Mouse (Mus musculus): Measurements from ENCODE around the gene Osbpl10. TPM values are rescaled to one million over a fixed set of nuclear protein-coding genes. Genes with fewer than 3 reads are reported as not detected.

The Osbpl10 gene
- polyA plus RNA-seq, 1 experiment from 2014 or later: 1.6 TPM

DNA sequence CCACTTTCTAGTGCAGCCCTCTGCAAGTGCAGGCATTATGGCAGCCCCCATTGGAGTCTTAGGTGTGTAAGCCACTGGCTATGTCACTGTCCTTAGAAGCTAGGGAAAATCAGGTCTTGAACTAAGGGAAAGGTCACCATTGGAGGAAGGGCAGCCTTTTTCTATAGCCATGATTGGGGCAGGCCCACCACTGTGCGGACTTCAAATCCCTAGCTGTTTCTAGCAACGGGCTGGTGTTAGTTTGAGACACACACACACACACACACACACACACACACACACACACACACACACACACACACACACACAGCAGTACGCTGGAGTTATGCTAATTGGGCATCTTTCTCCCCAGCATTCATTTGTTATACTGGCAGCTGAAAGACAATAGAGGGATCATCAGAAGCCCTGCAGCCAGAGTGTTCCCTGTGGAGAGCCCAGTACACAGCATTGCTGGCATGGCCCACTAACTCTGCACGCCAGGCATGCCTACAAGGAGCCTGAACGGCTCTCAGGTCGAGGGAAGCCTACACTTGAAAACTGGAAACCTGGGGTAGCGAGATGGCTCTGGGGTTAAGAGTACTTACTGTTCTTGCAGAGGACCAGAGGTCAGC is 246.5 kb downstream of the Osbpl10 start:
- Histone ChIP-seq H3K9ac (replicated peaks; ENCODE audit: low read depth, low read length) (no peak overlapping the region), H3K27ac (ENCODE audit: low read length) (no peak overlapping the region), H3K9me3 (ENCODE audit: control insufficient read depth, low read depth, low read length) (no peaks in the 10 kb centered on the region), H3K27me3 (ENCODE audit: control insufficient read depth, insufficient read depth, low read length) (no peaks in the 10 kb centered on the region), H3K4me3 (ENCODE audit: low read depth, low read length) (no peak overlapping the region), H3K36me3 (ENCODE audit: control insufficient read depth, insufficient read depth, low read length) (no peaks in the 10 kb centered on the region), H3K4me2 (replicated peaks; ENCODE audit: low read depth, low read length) (no peak overlapping the region), H3K4me1 (ENCODE audit: control insufficient read depth, insufficient read depth, low read length) (no peaks in the 10 kb centered on the region)
- no peak for ATAC-seq (ENCODE audit: insufficient number of reproducible peaks, insufficient read depth, low FRiP score, low read depth)
- 85% methylated on average over 7 of the region's 7 CpGs for WGBS

DNA sequence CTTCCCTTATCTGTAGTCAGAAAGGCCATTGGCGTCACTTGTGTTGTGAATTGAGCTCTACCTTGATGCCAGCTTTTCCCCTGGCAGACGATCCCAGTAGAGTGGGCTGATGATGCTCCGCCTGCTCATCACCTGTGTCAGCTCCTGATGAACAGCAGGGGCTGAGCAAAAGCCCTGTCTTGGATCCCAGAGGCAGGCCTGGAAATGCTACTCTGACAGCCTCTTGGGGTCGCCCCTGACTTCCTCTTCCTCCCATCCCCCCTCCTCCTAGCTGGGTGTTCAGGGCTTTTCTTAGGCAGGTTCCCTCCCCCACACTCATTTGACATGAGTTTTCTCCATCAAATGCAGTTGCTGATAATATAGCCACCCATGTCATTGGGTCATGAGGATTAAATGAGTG is 250.8 kb downstream of the Osbpl10 start:
- H3K4me1 ChIP-seq (ENCODE audit: control insufficient read depth, insufficient read depth, low read length): no peaks in the 10 kb centered on the region

DNA sequence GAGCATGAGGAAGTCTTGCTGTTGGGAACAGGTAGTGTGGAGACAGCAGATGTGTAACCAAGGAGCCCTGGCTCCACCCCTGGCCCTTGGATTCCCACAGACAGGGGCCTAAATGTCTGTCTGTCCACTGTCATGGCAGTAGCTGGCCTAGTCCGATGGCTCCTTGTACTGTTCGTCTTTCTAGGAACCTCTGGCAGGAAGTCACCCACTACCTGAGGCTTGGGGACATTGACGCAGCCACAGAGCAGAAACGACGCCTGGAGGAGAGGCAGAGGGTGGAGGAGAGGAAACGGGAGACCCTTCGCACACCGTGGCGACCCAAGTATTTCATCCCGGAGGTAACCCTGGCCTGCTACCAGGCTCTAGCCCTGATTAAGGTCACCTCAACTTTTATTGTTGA is 251.3 kb downstream of the Osbpl10 start:
- 81% methylated on average over 10 of the region's 10 CpGs for WGBS
- no peaks in the 10 kb centered on the region for H3K36me3 ChIP-seq (ENCODE audit: control insufficient read depth, insufficient read depth, low read length)
- H3K27ac ChIP-seq (ENCODE audit: low read length): no peak overlapping the region
- ATAC-seq (ENCODE audit: insufficient number of reproducible peaks, insufficient read depth, low FRiP score, low read depth): no peak
- H3K4me1 ChIP-seq (ENCODE audit: control insufficient read depth, insufficient read depth, low read length): no peaks in the 10 kb centered on the region
- H3K4me3 ChIP-seq (ENCODE audit: low read depth, low read length): no peak overlapping the region
- no peaks in the 10 kb centered on the region for H3K9me3 ChIP-seq (ENCODE audit: control insufficient read depth, low read depth, low read length)
- H3K4me2 ChIP-seq (replicated peaks; ENCODE audit: low read depth, low read length): no peak overlapping the region
- no peak overlapping the region for H3K9ac ChIP-seq (replicated peaks; ENCODE audit: low read depth, low read length)
- H3K27me3 ChIP-seq (ENCODE audit: control insufficient read depth, insufficient read depth, low read length): no peaks in the 10 kb centered on the region

More for the DNA sequence above, 250.8 kb downstream of the Osbpl10 start:
- 80% methylated on average over 4 of the region's 4 CpGs for WGBS
- Histone ChIP-seq H3K4me3 (ENCODE audit: low read depth, low read length) (no peak overlapping the region), H3K36me3 (ENCODE audit: control insufficient read depth, insufficient read depth, low read length) (no peaks in the 10 kb centered on the region), H3K27ac (ENCODE audit: low read length) (no peak overlapping the region), H3K9ac (replicated peaks; ENCODE audit: low read depth, low read length) (no peak overlapping the region), H3K9me3 (ENCODE audit: control insufficient read depth, low read depth, low read length) (no peaks in the 10 kb centered on the region), H3K27me3 (ENCODE audit: control insufficient read depth, insufficient read depth, low read length) (no peaks in the 10 kb centered on the region), H3K4me2 (replicated peaks; ENCODE audit: low read depth, low read length) (no peak overlapping the region)
- ATAC-seq (ENCODE audit: insufficient number of reproducible peaks, insufficient read depth, low FRiP score, low read depth): no peak

DNA sequence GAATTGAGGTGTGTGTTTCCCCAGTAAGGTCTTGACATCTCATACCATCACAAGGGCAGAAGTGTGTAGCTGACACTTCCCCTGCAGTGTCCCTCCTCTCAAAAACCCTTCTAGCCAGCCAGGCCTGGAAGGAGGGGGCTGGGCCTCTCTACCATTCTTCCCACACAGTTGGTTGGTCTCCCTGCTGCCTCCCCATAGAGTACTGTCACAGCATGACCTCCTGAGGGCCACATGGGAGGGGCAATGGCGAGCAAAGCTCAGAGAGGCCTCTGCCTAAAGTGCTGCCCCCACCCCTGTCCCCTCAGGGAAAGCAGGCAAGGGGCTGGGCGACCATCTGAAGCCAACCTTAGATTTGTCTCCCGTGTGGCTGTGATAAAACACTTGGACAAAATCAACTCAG is 251.8 kb downstream of the Osbpl10 start:
- 40% methylated on average over 3 of the region's 3 CpGs for WGBS

DNA sequence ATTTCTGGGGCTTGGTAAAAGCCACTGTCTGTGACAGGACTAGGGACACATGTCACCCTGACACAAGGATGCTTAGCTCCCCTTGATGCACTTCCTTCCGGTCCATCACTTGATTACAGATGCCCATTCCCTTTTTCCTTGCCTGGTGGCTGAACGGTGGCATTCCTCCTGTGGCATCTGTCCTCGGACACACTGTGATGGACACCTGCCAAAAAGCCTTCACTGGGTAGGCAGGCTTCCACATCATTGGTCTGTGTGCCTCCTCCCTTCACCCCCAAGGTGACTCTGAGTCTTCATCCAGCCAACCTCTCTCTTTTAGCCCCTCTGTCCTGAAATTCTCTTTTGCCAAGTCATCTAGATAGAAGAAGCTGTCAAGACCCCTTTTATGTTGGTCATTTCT is 253.1 kb downstream of the Osbpl10 start:
- Histone ChIP-seq H3K27me3 (ENCODE audit: control insufficient read depth, insufficient read depth, low read length) (no peaks in the 10 kb centered on the region), H3K27ac (ENCODE audit: low read length) (no peak overlapping the region), H3K9me3 (ENCODE audit: control insufficient read depth, low read depth, low read length) (no peaks in the 10 kb centered on the region), H3K9ac (replicated peaks; ENCODE audit: low read depth, low read length) (no peak overlapping the region), H3K4me2 (replicated peaks; ENCODE audit: low read depth, low read length) (no peak overlapping the region), H3K4me3 (ENCODE audit: low read depth, low read length) (no peak overlapping the region), H3K4me1 (ENCODE audit: control insufficient read depth, insufficient read depth, low read length) (no peaks in the 10 kb centered on the region), H3K36me3 (ENCODE audit: control insufficient read depth, insufficient read depth, low read length) (no peaks in the 10 kb centered on the region)
- no peak for ATAC-seq (ENCODE audit: insufficient number of reproducible peaks, insufficient read depth, low FRiP score, low read depth)
- WGBS: 93% methylated on average over 3 of the region's 3 CpGs

More for the DNA sequence above, 251.8 kb downstream of the Osbpl10 start:
- Histone ChIP-seq H3K4me1 (ENCODE audit: control insufficient read depth, insufficient read depth, low read length) (no peaks in the 10 kb centered on the region), H3K27me3 (ENCODE audit: control insufficient read depth, insufficient read depth, low read length) (no peaks in the 10 kb centered on the region), H3K4me3 (ENCODE audit: low read depth, low read length) (no peak overlapping the region), H3K4me2 (replicated peaks; ENCODE audit: low read depth, low read length) (no peak overlapping the region), H3K9ac (replicated peaks; ENCODE audit: low read depth, low read length) (no peak overlapping the region), H3K36me3 (ENCODE audit: control insufficient read depth, insufficient read depth, low read length) (no peaks in the 10 kb centered on the region), H3K27ac (ENCODE audit: low read length) (no peak overlapping the region), H3K9me3 (ENCODE audit: control insufficient read depth, low read depth, low read length) (no peaks in the 10 kb centered on the region)
- ATAC-seq (ENCODE audit: insufficient number of reproducible peaks, insufficient read depth, low FRiP score, low read depth): no peak

DNA sequence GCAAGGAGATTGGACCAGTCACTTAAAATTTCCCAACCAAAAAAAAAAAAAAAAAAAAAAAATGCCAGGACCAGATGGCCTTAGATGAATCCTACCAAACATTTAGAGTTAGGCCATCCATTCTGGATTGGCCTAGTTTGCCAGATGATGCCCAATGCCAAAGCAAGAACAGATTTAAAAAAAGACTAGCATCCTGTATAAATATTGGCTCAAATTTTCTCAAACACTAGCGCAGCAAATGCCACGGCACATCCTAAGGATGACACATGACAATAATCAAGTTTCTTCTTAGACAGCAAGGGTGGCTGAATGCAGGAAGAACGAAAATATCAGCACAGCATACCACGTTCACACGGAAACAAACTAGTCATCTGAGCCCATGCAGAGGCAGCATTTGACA is 255.4 kb downstream of the Osbpl10 start:
- 86% methylated on average over 5 of the region's 5 CpGs for WGBS
- ATAC-seq (ENCODE audit: insufficient number of reproducible peaks, insufficient read depth, low FRiP score, low read depth): no peak

DNA sequence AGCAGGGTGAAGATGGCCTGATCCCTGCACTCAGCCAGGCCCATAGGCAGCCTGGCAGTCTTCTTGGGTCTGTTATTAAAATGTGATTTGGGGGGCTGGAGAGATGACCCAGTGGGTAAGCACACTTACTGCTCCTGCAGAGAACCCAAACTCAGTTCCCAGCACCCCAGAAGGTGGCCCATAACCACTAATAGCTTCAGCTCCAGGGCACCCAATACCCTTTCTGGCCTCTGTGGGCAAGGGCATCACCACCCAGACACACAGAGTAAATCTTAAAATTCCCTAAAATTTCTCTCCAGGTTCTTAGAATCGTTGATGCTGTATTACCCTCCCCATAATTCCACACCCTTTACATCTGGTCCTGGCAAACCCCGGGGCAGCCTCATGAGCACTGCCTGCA is 256.2 kb downstream of the Osbpl10 start:
- no peaks in the 10 kb centered on the region for H3K4me1 ChIP-seq (ENCODE audit: control insufficient read depth, insufficient read depth, low read length)
- no peak overlapping the region for H3K4me2 ChIP-seq (replicated peaks; ENCODE audit: low read depth, low read length)
- no peaks in the 10 kb centered on the region for H3K27me3 ChIP-seq (ENCODE audit: control insufficient read depth, insufficient read depth, low read length)
- ATAC-seq (ENCODE audit: insufficient number of reproducible peaks, insufficient read depth, low FRiP score, low read depth): no peak
- no peaks in the 10 kb centered on the region for H3K36me3 ChIP-seq (ENCODE audit: control insufficient read depth, insufficient read depth, low read length)
- WGBS: 83% methylated on average over 2 of the region's 2 CpGs
- no peaks in the 10 kb centered on the region for H3K9me3 ChIP-seq (ENCODE audit: control insufficient read depth, low read depth, low read length)
- no peak overlapping the region for H3K9ac ChIP-seq (replicated peaks; ENCODE audit: low read depth, low read length)
- H3K27ac ChIP-seq (ENCODE audit: low read length): no peak overlapping the region
- no peak overlapping the region for H3K4me3 ChIP-seq (ENCODE audit: low read depth, low read length)

More for the DNA sequence above, 255.4 kb downstream of the Osbpl10 start:
- Histone ChIP-seq H3K9me3 (ENCODE audit: control insufficient read depth, low read depth, low read length) (no peaks in the 10 kb centered on the region), H3K4me3 (ENCODE audit: low read depth, low read length) (no peak overlapping the region), H3K36me3 (ENCODE audit: control insufficient read depth, insufficient read depth, low read length) (no peaks in the 10 kb centered on the region), H3K4me2 (replicated peaks; ENCODE audit: low read depth, low read length) (no peak overlapping the region), H3K4me1 (ENCODE audit: control insufficient read depth, insufficient read depth, low read length) (no peaks in the 10 kb centered on the region), H3K27ac (ENCODE audit: low read length) (no peak overlapping the region), H3K27me3 (ENCODE audit: control insufficient read depth, insufficient read depth, low read length) (no peaks in the 10 kb centered on the region), H3K9ac (replicated peaks; ENCODE audit: low read depth, low read length) (no peak overlapping the region)

DNA sequence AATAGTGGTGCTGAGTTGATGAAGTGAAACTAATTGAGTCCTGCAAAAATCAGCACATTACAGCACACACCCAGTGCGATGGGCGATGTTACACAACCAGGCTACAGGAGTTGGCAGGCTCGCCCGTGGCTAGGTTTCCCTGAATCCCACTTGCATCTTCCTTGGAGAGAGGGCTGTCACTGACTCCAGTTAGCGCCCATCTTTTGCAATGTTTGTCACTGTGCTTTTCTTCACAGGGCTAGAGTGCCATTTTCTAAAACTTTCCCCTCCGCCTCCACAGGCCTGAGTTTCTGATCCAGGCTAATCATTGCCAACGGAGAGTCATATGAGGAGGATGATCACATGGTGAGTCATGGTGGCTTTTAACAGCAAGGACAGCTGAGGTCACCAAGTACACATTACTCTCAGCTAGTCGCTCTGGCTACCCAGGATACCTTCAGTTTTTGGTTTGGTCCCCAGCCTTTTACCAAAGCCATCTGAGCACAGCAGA is 258.0 kb downstream of the Osbpl10 start:
- H3K9me3 ChIP-seq (ENCODE audit: control insufficient read depth, low read depth, low read length): no peaks in the 10 kb centered on the region
- no peak overlapping the region for H3K4me3 ChIP-seq (ENCODE audit: low read depth, low read length)
- H3K27me3 ChIP-seq (ENCODE audit: control insufficient read depth, insufficient read depth, low read length): no peaks in the 10 kb centered on the region
- ATAC-seq (ENCODE audit: insufficient number of reproducible peaks, insufficient read depth, low FRiP score, low read depth): no peak
- no peak overlapping the region for H3K4me2 ChIP-seq (replicated peaks; ENCODE audit: low read depth, low read length)
- peaks cover 13% of the 10 kb centered on the region for H3K36me3 ChIP-seq (ENCODE audit: control insufficient read depth, insufficient read depth, low read length)
- no peak overlapping the region for H3K27ac ChIP-seq (ENCODE audit: low read length)
- 86% methylated on average over 8 of the region's 8 CpGs for WGBS
- no peaks in the 10 kb centered on the region for H3K4me1 ChIP-seq (ENCODE audit: control insufficient read depth, insufficient read depth, low read length)
- no peak overlapping the region for H3K9ac ChIP-seq (replicated peaks; ENCODE audit: low read depth, low read length)

DNA sequence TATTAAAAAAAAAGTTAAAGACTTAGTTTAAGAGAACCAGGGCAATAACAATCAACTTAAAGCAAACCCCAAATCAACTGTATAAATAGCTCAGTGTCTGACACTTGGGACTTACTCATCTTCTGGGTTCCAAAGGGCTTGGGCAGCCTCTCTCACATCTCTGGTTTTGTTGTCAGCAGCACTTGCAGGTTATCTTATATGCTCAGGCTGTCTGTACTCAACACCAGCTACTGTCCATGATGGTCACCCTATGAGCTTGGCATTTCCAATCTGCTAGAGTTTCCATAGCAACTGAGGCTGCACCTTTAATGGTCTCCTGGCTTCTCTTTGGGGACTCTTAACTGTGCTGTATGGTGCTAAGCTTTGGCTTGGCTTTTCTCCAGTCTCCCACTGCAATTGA is 259.6 kb downstream of the Osbpl10 start:
- no peak overlapping the region for H3K9ac ChIP-seq (replicated peaks; ENCODE audit: low read depth, low read length)
- H3K4me2 ChIP-seq (replicated peaks; ENCODE audit: low read depth, low read length): no peak overlapping the region
- H3K9me3 ChIP-seq (ENCODE audit: control insufficient read depth, low read depth, low read length): no peaks in the 10 kb centered on the region
- no peak overlapping the region for H3K4me3 ChIP-seq (ENCODE audit: low read depth, low read length)
- ATAC-seq (ENCODE audit: insufficient number of reproducible peaks, insufficient read depth, low FRiP score, low read depth): no peak
- H3K36me3 ChIP-seq (ENCODE audit: control insufficient read depth, insufficient read depth, low read length): peaks cover 24% of the 10 kb centered on the region
- no peaks in the 10 kb centered on the region for H3K4me1 ChIP-seq (ENCODE audit: control insufficient read depth, insufficient read depth, low read length)
- no peaks in the 10 kb centered on the region for H3K27me3 ChIP-seq (ENCODE audit: control insufficient read depth, insufficient read depth, low read length)
- no peak overlapping the region for H3K27ac ChIP-seq (ENCODE audit: low read length)

Measured in stomach, embryonic 14.5 days (tissue).